Mouse (Mus musculus): ENCODE results near the gene Ovch2.
"Not testable (repeated sequence)": the region's sequence is repeated elsewhere in the genome, so short reads cannot be mapped to it uniquely, and the experiment has no call there.

Gene Ovch2

DNA sequence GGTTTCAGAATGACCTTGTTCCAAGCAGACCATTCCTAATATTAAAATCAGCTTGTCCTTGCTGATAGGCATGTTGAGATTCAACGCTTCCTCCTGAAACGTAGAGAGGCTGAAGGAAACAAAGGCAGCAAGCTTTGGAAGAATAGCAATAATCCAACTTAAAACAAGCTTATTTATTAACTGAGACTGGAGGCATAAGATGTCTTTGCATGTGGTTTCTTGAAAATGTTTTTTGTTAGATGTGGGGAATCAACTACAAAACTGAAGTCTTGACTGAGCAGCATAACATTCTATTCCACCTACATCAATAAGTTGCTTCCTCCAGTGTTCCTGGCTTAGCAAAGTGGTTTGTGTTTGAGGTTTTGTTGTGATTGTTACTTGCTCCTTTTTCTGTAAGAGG, at the start of gene Ovch2:
Gene Ovch2 (minus strand): TSS at position 101 of the 400 bp plus-strand sequence.
- DNase-seq (ENCODE audit: low spot score), result no peak

DNA sequence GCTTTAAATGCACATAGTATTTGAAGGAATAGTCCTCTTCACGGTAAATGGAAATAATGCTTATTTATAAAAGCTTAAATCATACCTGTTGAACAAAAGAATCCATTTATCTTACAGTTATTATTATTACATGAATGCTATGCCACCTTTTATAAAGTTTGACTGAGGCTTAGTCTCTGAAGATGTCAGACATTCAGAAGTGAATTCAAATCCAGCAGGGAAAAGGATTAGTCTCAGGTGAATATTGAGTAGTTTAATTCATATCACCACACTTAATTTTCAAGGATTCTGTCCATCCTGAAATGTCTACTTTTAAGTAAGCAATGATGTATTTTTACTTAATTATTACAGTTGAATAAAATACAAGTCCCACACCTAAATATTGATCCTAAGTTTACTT, 46.4 kb upstream of the Ovch2 start, which contains the start of gene Olfr470:
Gene Olfr470 (minus strand): TSS at position 101 of the 400 bp plus-strand sequence.
- DNase-seq (ENCODE audit: low spot score), result not testable (repeated sequence)

- DNase-seq (ENCODE audit: low spot score), result peak; percentile 17
Measured at GRCm38 (mm10) chr7:107841719-107842118, 40.7 kb upstream of the Ovch2 start.

DNA sequence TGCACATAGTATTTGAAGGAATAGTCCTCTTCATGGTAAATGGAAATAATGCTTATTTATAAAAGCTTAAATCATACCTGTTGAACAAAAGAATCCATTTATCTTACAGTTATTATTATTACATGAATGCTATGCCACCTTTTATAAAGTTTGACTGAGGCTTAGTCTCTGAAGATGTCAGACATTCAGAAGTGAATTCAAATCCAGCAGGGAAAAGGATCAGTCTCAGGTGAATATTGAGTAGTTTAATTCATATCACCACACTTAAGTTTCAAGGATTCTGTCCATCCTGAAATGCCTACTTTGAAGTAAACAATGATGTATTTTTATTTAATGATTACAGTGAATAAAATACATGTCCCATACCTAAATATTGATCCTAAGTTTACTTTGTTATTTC, 24.4 kb upstream of the Ovch2 start, which contains the start of gene Olfr469:
Gene Olfr469 (minus strand): TSS at position 101 of the 400 bp plus-strand sequence.
- DNase-seq (ENCODE audit: low spot score), result not testable (repeated sequence)

DNA sequence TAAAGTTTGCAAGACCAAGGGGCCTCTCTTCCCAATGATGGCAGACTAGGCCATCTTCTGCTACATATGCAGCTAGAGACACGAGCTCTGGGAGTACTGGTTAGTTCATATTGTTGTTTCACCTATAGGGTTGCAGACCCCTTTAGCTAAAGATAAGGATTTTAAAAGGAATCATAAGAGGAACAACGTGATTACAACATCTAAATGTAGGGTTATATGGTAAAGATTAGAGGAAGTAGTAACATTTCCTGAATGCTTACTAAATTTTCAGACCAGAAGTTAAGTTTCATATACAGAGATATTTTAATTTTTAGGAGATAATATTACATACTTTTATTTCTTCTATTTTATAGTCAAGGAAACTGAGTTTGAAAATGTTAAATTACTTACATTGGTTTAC, 22.9 kb upstream of the Ovch2 start:
- not testable (repeated sequence) for DNase-seq (ENCODE audit: low spot score)

DNA sequence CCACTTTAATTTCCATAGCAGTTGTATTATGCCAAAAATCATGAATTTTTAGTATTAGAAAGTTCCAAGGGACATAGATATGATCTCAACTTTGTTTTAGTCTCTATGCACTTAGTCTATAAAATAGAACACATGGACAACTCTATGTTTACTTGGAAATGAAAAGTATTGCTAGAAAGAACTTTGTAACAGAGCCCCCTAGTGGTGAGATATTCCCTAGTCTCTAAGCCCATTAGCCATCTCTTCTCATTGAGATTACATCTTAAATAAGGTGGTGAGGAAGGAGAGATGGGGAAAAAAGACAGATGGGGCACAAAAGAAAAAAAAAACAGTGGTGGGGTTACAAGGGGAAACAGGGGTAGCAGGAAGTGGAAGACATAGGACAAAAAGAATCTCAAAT, 18.4 kb upstream of the Ovch2 start:
- peak; percentile 4 for DNase-seq (ENCODE audit: low spot score)

GRCm38 (mm10) chr7:107811963-107812362, 11.0 kb upstream of the Ovch2 start, which contains the start of gene Olfr467:
Gene Olfr467, plus strand, starts transcription at chr7:107812263.
- DNase-seq (ENCODE audit: low spot score), result no peak

GRCm38 (mm10) chr7:107802138-107802537, 1.1 kb upstream of the Ovch2 start:
- peak; percentile 5 for DNase-seq (ENCODE audit: low spot score)

DNA sequence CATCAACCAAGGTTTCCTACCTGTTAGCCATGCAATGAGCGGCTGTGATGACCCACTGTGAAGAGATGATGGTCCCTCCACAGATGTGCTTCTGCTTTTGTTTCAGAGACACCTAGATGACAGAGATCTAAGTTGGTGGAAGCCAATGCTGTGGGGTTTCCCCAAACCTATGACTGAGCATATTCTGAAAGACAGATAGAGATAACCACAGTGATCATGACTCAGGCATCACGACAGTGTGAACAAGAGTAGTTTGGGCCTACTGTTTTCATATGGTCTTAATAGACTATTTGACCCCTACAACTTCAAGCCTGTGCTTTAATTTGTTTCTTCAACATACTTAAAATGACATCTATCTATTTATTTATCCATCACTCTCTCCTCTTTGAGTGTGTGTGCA, 4.5 kb downstream of the Ovch2 start:
- no peak for DNase-seq (ENCODE audit: low spot score)

- DNase-seq (ENCODE audit: low spot score), result peak; percentile 67
Measured at GRCm38 (mm10) chr7:107787977-107788620, 12.9 kb downstream of the Ovch2 start.

DNA sequence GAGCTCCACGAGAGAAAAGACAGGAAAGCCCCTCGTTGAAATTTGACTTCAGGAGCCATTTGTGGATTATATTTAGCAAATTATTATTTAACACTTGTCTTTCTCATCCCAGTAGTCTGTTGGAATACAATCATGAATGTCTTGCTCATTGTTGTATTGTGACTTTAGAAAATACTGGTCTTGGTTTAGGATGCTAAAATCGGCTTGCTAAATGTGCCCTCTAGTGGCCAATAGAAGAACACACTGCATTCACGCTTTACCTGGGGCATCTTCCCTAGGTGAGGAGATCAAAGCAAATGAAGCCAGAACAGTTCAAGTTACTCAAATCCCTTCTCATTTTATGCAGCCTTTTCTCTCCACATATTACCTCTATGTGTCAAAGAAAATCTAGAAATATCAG, 21.4 kb downstream of the Ovch2 start:
- DNase-seq (ENCODE audit: low spot score), result peak; percentile 52

DNA sequence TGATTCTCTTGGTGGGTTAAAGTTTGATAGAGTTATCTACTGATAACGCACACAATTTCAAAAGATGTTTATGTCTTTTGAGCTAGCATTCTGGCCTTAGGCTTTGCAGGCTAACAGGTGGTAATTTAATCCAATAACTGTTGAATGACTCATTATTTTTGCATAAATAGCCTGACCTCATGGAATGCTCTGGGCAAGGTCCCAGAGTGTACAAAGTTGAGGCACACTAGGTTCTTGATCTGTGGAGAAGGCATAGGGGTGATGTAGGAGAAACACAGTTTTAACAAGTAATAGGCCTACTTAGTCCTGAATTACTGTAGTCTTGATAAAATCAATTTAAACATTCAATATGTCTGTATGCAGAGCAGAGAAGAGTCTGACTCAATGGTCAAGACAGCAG, 22.8 kb downstream of the Ovch2 start:
- DNase-seq (ENCODE audit: low spot score), result no peak

- DNase-seq (ENCODE audit: low spot score), result no peak
Measured at GRCm38 (mm10) chr7:107770812-107771211, 30.2 kb downstream of the Ovch2 start.

DNA sequence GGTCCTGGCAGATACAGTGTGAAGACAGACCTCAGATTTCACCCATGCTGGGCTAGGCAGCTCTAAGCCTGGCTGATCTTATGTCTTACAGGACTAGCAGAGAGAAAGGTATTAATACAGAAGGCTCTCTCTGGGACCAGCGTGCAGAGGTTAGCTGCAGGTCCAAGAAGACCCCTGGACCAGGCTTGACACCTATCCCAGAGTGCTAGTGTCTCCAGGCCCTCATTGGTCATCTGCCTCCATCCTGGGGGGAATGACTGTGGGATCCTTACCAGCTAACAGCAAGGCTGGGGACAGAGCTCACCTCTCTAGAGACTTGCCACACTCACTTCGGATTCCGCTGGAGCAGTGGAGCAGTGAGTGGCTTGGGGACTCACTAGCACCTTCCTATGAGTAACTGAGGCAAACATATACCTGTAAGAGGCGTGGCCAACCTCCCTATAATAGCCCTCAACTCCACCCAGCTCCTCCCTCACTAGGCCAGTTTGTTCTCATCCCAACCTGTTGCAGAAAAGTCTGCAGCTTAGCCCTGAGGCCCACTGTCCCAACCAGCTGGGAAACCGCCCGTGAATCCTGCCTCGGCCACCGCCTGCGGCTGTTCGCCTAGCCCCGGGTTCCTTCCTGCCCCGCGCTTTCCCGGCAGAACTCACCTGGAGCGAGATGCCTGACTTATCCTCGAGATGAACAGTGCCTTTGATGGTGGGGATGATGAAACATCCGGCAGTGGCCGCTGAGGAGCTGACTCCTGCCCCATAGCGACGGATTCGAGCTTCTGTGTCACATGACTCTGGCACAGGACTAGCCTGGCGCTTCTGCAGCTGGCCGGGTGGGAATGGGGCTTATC, 43.5 kb downstream of the Ovch2 start, which contains the start of gene Cyb5r2:
Gene Cyb5r2 (minus strand): TSS at position 725 of the 844 bp plus-strand sequence.
- peak; percentile 76 for DNase-seq (ENCODE audit: low spot score)

DNA sequence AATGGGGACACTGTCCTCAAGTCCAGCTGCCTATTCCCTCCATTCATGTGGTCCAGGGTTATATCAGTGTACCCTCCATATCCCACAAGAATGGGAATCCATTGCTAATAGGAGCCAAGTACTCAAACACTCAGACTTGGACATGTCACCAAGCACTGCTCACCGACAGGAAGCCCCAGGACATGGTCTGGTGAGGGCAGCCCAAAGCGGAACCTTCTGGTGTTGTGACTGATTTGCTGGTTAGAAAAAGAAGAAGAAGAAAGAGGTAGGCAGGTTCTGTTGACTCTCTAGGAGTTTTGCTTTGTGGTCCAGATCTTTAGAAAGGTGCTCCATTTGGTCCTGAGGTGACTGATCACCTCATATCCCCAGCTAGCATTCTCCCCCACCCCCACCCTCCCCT, 44.3 kb downstream of the Ovch2 start:
- DNase-seq (ENCODE audit: low spot score), result no peak

DNA sequence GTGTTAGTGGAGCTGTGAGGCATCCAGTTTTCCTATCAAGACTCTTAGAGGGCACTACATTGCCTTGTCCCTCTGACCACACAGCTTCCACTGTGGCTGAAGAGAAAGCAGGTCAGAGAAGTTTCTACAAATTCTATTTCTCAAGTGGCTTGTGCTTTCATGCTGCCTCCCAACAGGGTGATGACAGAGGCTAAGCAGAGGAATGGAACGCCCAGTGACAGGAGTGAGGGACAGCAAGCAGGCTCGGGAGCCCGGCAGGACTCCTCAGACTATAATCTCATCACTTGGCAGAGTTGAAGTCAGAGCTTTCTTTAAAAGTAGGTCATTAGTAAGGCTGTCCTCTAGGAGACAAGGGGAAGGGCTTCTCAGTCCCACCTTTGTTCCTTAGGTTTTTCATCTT, 45.1 kb downstream of the Ovch2 start:
- no peak for DNase-seq (ENCODE audit: low spot score)

- DNase-seq (ENCODE audit: low spot score), result no peak
Measured at GRCm38 (mm10) chr7:107752031-107752520, 48.9 kb downstream of the Ovch2 start.

GRCm38 (mm10) chr7:107749721-107750120, 51.3 kb downstream of the Ovch2 start:
- no peak for DNase-seq (ENCODE audit: low spot score)

DNA sequence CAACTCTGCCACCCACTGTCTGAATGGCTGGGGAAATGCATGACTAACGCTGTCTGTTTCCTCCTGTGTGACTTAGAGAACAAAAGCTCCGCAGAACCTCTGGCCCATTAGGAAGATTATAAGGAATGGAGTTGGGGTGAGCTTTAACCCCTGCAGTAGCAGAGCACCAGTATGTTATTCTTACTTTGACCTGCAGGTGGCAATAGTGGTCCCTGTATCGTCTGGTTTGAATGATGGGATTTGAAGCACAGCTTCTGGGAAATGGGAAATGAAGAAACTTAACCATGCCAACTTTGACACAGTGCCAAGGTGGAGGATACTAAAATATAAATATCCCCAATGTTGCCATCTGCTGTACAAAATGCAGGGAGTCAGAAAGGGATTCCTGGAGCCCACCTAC, 51.7 kb downstream of the Ovch2 start:
- peak; percentile 82 for DNase-seq (ENCODE audit: low spot score)

GRCm38 (mm10) chr7:107747954-107748353, 53.1 kb downstream of the Ovch2 start:
- DNase-seq (ENCODE audit: low spot score), result peak; percentile 84

DNA sequence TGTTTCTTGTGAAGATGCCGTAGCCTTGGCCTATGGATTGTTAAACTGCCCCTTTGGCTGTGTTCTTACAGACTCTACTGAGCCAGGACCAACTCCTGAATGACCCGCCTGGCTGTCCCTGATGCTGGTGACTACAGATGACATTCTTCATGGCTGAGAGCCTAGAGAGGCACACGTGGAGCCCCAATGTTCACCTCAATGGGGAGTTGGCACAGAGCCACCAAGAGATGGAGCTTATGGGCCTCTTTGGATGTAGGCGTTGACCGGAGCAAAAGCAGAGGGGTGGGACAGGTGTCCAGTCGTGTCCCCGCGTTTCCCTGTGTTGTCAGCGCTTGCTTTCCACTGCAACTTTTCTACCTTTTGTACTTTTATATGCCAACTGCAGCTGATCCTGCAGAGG, 53.5 kb downstream of the Ovch2 start:
- DNase-seq (ENCODE audit: low spot score), result no peak

- DNase-seq (ENCODE audit: low spot score), result no peak
Measured at GRCm38 (mm10) chr7:107746036-107746435, 55.0 kb downstream of the Ovch2 start.

- peak; percentile 14 for DNase-seq (ENCODE audit: low spot score)
Measured at GRCm38 (mm10) chr7:107745111-107745510, 55.9 kb downstream of the Ovch2 start.
